Mouse (Mus musculus): ENCODE measurements around the gene Car10. TPM values are rescaled to one million over a fixed set of nuclear protein-coding genes. Genes with fewer than 3 reads are reported as not detected.
"Not testable (repeated sequence)": the region's sequence is repeated elsewhere in the genome, so short reads cannot be mapped to it uniquely, and the experiment has no call there.

Car10 gene
- total RNA-seq, 2 experiments from 2014 or later = not detected

DNA sequence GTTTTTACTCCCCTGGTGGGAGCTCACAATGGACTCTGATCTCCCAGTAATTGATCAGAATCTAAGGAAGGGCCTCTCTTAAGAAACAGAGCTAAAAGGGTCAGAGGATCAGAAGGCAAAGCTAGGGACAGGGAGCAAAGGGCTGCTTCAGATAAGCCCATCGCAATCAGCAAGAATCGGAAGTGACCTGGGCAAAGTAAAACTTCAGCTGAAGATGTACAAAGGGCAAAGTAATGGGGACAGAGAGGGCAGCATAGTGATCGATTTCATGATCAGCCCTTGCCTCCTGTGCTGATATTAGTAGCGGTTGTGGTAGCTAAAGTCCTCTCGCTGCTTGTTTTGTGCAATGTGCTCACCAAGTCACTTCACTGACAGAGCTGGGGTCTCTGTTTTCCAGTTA lies 269.9 kb downstream of the Car10 start:
- no peak for ATAC-seq (replicated peaks; ENCODE audit: poor library complexity, severe bottlenecking)

DNA sequence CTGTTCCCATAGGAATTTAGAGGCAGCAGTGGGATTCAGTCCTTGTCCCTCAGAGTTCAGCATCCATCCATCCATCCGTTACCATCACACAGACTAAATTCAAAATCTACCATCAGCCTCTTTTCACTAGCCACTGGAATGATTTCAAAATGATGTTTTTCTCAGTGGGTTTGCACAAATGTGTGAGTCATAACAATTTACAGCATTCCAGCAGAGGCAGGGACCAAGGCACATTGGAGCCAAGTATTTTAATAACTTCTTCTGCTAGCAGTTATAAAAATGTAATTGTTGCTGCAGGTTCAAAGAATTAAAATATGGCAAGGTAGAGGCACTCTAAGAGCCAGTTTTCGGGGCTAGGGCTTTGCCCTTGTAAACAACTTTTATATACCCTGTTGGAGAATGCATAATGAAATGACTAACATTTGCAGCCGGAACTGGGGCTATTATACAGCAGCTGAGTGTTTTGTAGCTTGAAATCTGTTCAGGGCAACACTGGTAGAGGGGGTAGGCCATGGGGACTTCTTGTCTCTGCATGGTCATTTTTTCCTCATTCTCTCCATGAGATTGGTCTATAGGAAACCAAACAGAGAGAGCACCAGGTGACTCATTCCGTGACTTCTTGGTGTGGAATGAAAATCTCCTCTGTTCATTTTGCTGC lies 276.0 kb downstream of the Car10 start:
- ATAC-seq (replicated peaks; ENCODE audit: poor library complexity, severe bottlenecking) = no peak

- ATAC-seq (replicated peaks; ENCODE audit: poor library complexity, severe bottlenecking) = no peak
Measured at GRCm38 (mm10) chr11:93391159-93391558, 293.3 kb downstream of the Car10 start.

DNA sequence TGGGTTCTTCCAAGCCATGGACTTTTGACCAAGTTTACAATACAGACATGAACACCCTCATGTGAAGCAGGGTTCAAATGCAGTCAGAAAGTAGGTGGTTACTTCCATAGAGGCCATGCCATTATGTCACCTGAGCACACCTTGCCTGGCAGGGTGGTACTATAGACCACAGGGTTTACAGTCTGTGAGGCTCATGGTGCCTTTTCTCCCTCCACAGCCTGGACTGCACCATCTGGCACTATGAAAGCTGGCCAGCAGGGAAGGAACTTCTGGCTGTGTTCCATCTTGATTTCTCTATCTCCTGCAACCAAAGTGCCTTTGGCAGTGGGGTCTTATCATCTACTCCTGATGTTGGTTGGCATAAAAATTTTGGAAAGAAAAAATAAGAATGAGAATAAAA lies 295.5 kb downstream of the Car10 start:
- not testable (repeated sequence) for ATAC-seq (replicated peaks; ENCODE audit: poor library complexity, severe bottlenecking)

- no peak for ATAC-seq (replicated peaks; ENCODE audit: poor library complexity, severe bottlenecking)
Measured at GRCm38 (mm10) chr11:93396356-93396755, 298.5 kb downstream of the Car10 start.

GRCm38 (mm10) chr11:93401167-93401566 lies 303.3 kb downstream of the Car10 start:
- ATAC-seq (replicated peaks; ENCODE audit: poor library complexity, severe bottlenecking) = not testable (repeated sequence)

- no peak for ATAC-seq (replicated peaks; ENCODE audit: poor library complexity, severe bottlenecking)
Measured at GRCm38 (mm10) chr11:93407981-93408380, 310.2 kb downstream of the Car10 start.

GRCm38 (mm10) chr11:93431482-93431881 lies 333.7 kb downstream of the Car10 start:
- no peak for ATAC-seq (replicated peaks; ENCODE audit: poor library complexity, severe bottlenecking)

DNA sequence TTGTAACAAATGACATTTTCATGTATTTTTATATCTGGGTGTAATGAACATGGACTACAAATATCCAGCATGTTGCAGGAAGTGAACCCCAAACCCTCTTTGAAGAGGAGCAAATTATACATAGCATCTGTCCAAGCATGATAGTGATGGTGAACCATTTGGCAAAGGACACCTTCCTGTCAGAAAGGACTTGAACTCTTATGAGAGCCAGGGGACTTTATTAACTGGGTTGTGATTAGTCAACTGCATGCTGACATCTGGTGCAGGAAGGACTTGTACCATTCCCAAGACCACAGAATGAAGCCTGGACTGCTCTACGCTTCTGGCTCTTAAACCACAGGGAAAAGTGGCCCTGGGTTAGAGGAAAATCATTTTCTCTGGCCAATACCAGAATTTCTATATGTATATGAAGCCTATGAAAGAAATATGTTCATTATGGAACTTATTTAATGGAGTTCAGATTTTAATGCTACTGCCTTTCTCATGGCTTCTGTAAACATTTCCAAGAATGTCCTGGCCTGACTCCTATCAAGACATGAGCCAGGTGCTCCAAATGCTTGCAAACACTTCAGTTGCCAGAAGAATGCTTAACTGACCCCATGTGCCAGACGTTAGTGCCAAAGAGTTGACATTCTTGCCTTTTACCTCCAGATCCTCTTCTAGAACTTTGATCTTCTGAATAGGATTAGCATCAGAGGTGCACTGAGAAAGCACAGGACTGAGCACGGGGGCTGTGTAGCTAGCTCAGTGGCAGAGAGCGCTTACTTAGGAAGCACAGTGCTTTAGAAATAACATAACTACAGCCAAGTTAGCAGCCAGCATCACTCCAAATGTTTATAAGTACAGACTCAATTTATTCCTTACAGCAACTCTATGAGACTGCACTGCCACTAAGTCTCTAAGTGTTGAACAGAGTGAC lies 337.4 kb downstream of the Car10 start:
- ATAC-seq (replicated peaks; ENCODE audit: poor library complexity, severe bottlenecking) = no peak

GRCm38 (mm10) chr11:93436892-93437291 lies 339.1 kb downstream of the Car10 start:
- no peak for ATAC-seq (replicated peaks; ENCODE audit: poor library complexity, severe bottlenecking)

DNA sequence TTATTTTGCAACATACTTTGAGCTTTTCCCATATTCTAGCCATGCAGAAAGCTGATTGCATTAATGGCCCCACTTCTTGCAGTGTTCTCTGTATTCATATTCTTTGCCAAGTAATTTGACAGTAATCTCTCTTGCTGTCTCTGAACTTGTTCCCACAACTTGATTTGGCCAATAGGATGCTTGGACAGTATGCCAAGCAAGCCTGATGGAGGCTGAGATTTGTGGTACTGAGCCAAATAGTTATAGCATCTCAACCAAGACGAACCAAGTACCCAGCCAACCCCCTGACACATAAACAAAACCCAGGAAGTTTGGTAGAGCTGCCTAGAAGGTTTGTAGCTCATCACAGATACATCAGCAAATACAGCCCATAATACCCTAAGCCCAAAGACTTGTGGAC lies 342.6 kb downstream of the Car10 start:
- ATAC-seq (replicated peaks; ENCODE audit: poor library complexity, severe bottlenecking) = no peak

GRCm38 (mm10) chr11:93443777-93444176 lies 345.9 kb downstream of the Car10 start:
- ATAC-seq (replicated peaks; ENCODE audit: poor library complexity, severe bottlenecking) = no peak

DNA sequence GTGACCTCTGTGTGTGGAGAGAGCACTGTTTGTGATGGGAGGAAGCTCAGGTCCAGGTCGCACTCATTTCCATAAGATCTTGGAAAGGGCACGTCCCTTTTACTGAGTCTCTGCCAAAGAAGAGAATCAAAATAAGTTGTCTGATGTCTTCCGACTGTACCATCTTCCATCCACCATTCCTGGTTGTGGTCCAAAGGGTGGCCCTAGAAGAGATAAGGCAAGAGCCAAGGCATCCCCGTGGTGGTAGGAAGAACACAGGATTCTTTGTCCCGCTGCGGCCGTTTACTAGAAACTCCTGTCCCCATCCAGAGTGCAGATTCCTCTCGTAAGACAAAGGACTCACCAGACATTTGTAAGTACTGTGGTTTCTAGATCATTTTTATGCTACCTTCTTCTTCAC lies 346.9 kb downstream of the Car10 start:
- no peak for ATAC-seq (replicated peaks; ENCODE audit: poor library complexity, severe bottlenecking)

DNA sequence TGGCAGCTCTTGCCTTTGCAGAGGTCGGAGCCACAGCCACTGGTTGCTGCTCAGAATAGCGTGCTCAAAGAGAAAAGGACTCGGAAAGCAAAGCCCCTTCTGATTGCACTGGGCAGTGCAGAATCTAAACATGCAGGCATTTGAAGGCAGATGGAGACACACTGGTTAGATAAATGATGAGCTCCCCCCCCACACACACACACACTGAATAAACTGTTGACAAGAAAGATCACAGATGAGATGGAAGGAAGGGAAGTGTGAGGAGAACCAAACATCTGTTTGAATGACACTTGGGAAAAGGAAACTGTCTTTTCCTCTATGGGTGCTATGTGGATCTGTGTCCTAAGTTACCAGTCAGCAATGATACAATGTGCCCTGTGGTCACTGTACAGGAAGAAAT lies 349.7 kb downstream of the Car10 start:
- ATAC-seq (replicated peaks; ENCODE audit: poor library complexity, severe bottlenecking) = no peak

DNA sequence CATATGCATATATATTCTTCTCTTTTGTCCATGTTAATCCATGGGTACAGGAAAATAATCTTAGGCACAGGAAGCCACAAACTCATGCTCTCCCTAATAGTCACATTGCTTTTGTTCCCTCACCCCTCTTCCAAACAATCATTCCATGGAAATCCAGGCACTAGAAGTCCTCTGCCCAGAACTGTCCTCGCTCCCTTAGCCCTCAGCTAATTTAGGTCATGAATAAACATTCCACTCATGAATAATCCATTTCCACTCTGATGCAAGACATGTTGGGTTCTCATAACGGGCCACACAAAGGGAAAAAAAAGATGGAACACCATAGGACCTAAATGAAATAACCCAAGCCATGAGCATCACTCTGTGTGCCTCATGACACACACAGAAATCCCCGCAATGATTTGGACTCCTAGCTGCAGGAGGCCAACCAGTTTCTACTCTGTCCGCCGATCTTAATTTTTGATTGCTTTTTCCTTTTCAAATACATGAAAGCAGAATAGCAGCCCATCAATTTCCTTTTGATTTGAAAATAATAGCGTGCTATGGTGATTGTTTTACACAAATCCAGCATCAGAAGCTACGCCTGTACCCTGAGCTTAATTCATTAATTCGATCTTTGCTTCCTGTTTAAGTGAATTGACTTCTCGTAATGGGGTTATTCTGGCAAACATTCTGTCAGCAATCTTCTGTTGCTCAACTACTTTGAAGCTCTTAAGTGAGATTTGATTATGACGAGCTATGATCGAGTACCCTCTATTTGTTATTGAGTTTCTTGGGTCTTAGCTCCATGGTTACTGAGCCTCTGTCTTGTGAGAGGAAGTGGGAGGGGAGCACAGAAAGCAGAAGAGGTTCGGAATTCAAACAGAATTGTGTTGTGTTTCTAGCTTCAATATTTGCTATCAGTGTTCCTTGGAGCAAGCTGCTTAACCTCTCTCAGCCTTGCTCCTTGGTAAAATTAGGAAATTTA lies 350.7 kb downstream of the Car10 start:
- ATAC-seq (replicated peaks; ENCODE audit: poor library complexity, severe bottlenecking) = no peak

- ATAC-seq (replicated peaks; ENCODE audit: poor library complexity, severe bottlenecking) = no peak
Measured at GRCm38 (mm10) chr11:93450535-93450934, 352.7 kb downstream of the Car10 start.

DNA sequence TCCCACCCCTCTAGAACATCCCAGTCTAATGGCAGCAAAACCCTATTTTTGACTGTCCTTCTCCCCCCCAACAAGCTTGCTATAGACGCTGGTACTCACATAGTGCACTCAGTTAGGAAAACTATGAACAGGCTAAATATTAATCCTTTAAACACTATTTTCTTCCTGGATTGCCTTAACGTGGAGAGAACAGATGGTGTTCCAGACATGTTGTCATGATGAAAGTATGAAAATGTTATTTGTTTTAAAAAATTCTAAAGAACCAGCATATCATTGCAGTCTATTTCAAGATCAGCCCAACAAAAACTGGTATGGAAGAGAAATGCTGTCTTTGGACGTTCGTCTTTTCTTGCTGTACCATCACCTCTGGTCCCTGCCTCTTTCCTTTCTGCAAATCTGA lies 368.4 kb downstream of the Car10 start:
- no peak for ATAC-seq (replicated peaks; ENCODE audit: poor library complexity, severe bottlenecking)

GRCm38 (mm10) chr11:93467711-93468110 lies 369.9 kb downstream of the Car10 start:
- ATAC-seq (replicated peaks; ENCODE audit: poor library complexity, severe bottlenecking) = no peak

GRCm38 (mm10) chr11:93470771-93471170 lies 372.9 kb downstream of the Car10 start:
- ATAC-seq (replicated peaks; ENCODE audit: poor library complexity, severe bottlenecking) = no peak

DNA sequence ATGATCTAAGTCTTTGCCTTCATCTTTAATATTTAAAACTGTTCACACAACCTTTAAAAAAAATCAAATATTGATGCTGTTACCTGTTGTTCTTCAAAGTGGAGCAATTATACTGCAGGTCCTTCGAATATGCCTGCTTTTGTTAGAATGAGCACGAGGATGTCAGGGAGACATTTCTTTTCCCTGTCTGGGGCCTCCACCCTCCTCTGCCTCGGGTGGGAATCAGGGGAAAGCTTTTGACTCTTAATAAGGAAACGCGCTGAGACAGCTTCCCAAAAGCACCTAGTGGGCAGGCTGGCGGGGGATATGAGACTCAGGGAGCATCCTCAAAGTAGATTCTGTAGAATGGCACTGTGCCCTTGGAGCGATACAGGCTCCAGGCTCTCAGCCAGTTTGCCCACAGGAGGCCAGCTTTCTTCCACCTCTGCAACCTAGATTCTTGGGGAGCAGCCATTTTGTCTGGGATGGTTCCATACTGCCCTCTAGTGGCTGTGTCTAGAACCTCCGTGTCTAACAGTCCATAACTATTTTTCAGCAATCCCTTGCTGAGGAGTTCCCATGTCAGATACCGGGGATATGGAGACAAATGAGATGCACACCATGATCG lies 373.8 kb downstream of the Car10 start:
- ATAC-seq (replicated peaks; ENCODE audit: poor library complexity, severe bottlenecking) = peak; percentile 76

Measured in granulocyte monocyte progenitor cell, adult 5-6 weeks (primary cell).